Mouse (Mus musculus) spleen, adult 2 months (tissue): Measurements from ENCODE around the gene Vps26b. TPM values are rescaled to one million over a fixed set of nuclear protein-coding genes. Genes with fewer than 3 reads are reported as not detected.

Experiments used
- DNase-seq, 2 experiments: peaks; one replicate each; pipeline versions ENCODE4 v3.0.0 to v3.0.0-alpha.2; 2012 to 2021; ENCODE audit warnings: low spot score in 2 of 2, low read depth in 1 of 2
- H3K27ac ChIP-seq: fragments of 200-500 bp; 2 replicates; pipeline ENCODE4 v1.5.1; 2012; ENCODE audit warnings: low read length, inconsistent platforms; ENCODE audit not compliant: insufficient read depth
- H3K27me3 ChIP-seq: fragments of 200-500 bp; 2 replicates; pipeline ENCODE4 v1.6.1; 2012; ENCODE audit warnings: mild to moderate bottlenecking, moderate library complexity, low read length, inconsistent platforms; ENCODE audit not compliant: control insufficient read depth, insufficient read depth
- H3K36me3 ChIP-seq: fragments of 200-500 bp; 2 replicates; pipeline ENCODE4 v1.6.1; 2012; ENCODE audit warnings: mild to moderate bottlenecking, low read length, inconsistent platforms; ENCODE audit not compliant: control insufficient read depth, insufficient read depth
- H3K4me1 ChIP-seq: fragments of 200-500 bp; 2 replicates; pipeline ENCODE4 v1.6.1; 2011; ENCODE audit warnings: inconsistent platforms; ENCODE audit not compliant: control insufficient read depth, insufficient read depth, insufficient read length
- H3K4me3 ChIP-seq: fragments of 200-500 bp; 2 replicates; pipeline ENCODE4 v1.5.1; 2011; ENCODE audit warnings: mild to moderate bottlenecking, inconsistent platforms; ENCODE audit not compliant: insufficient read depth, insufficient read length; ENCODE audit errors: extremely low read depth
- CTCF ChIP-seq: fragments of 200-500 bp; IDR thresholded peaks from 2 replicates; pipeline ENCODE4 v1.5.1; 2011; ENCODE audit warnings: mild to moderate bottlenecking, inconsistent platforms; ENCODE audit not compliant: insufficient read depth, insufficient read length, insufficient replicate concordance; ENCODE audit errors: extremely low read depth
- POLR2A ChIP-seq: fragments of 200-500 bp; IDR thresholded peaks from 2 replicates; pipeline ENCODE4 v1.6.1; 2011; ENCODE audit warnings: low read depth, low read length, inconsistent platforms
- WGBS: fragments of 180-500 bp; shearing (Covaris S2); methylation state at CpG from one replicate; pipeline ENCODE4 v1.1.7; 2018; 5-methylcytosine and 5-hydroxymethylcytosine counted together
- polyA plus RNA-seq: library from polyadenylated mRNA; depleted of rRNA; stranded (reverse); fragments of >200 nt; gene quantifications from 2 replicates; pipeline ENCODE4 v1.2.3, GENCODE M21; 2012

The Vps26b gene
- polyA plus RNA-seq, 1 experiment: 16.2 TPM

- Histone ChIP-seq H3K4me3 (peak overlapping the region; percentile 92), H3K4me1 (peaks cover 14% of the 10 kb centered on the region), H3K36me3 (no peaks in the 10 kb centered on the region), H3K27me3 (0 out of 2 replicates have a peak, but pooled peaks cover 3% of the 10 kb centered on the region), H3K27ac (0 out of 2 replicates have a peak overlapping the region, but pooled peaks have one; percentile 30)
- no peak for TF ChIP-seq POLR2A
- no peak for DNase-seq
- under 1% methylated on average over 17 of the region's 17 CpGs for WGBS
Measured at GRCm38 (mm10) chr9:27030763-27031100, 867 bp upstream of the Vps26b start.

- 0 out of 2 replicates have a peak, but pooled peaks cover 3% of the 10 kb centered on the region for H3K27me3 ChIP-seq
- under 1% methylated on average over 50 of the region's 52 CpGs for WGBS
- peak overlapping the region; percentile 82 for H3K4me3 ChIP-seq
- no peaks in the 10 kb centered on the region for H3K36me3 ChIP-seq
- H3K4me1 ChIP-seq: peaks cover 14% of the 10 kb centered on the region
- DNase-seq: peak in 1 of 2 experiments; percentile 17
- H3K27ac ChIP-seq: peak overlapping the region; percentile 68
- no peak for TF ChIP-seq POLR2A
- TF ChIP-seq CTCF: no peak
Measured at GRCm38 (mm10) chr9:27029022-27029827, 640 bp downstream of the Vps26b start.

GRCm38 (mm10) chr9:27026708-27027107 lies 3.2 kb downstream of the Vps26b start:
- Histone ChIP-seq H3K27ac (no peak overlapping the region), H3K4me1 (peaks cover 17% of the 10 kb centered on the region)
- WGBS: 2% methylated on average over 1 of the region's 1 CpGs

GRCm38 (mm10) chr9:27023681-27024080 lies 6.2 kb downstream of the Vps26b start:
- H3K4me1 ChIP-seq: peaks cover 14% of the 10 kb centered on the region; the same call in 1 of the 2 replicates
- WGBS: 13% methylated on average over 4 of the region's 4 CpGs
- H3K4me3 ChIP-seq: no peak overlapping the region
- H3K27me3 ChIP-seq: peaks cover 2% of the 10 kb centered on the region; the same call in 1 of the 2 replicates
- TF ChIP-seq POLR2A: no peak
- no peak for TF ChIP-seq CTCF
- peak; percentile 24 to 59 for DNase-seq
- no peak overlapping the region for H3K27ac ChIP-seq
- H3K36me3 ChIP-seq: no peaks in the 10 kb centered on the region

More at GRCm38 (mm10) chr9:27026708-27027107, 3.2 kb downstream of the Vps26b start:
- Histone ChIP-seq H3K36me3 (no peaks in the 10 kb centered on the region), H3K27me3 (0 out of 2 replicates have a peak, but pooled peaks cover 3% of the 10 kb centered on the region), H3K4me3 (no peak overlapping the region)
- TF ChIP-seq CTCF (no peak), POLR2A (no peak)
- DNase-seq: peak; percentile 61 to 76

GRCm38 (mm10) chr9:27018961-27019360 lies 10.9 kb downstream of the Vps26b start:
- Histone ChIP-seq H3K27me3 (peaks cover 4% of the 10 kb centered on the region; the same call in 1 of the 2 replicates), H3K4me1 (peaks cover 3% of the 10 kb centered on the region; the same call in 1 of the 2 replicates), H3K36me3 (peaks cover 5% of the 10 kb centered on the region), H3K4me3 (no peak overlapping the region), H3K27ac (no peak overlapping the region)
- WGBS: 65% methylated on average over 10 of the region's 10 CpGs
- DNase-seq: peak in 1 of 2 experiments; percentile 43
- TF ChIP-seq POLR2A: no peak

GRCm38 (mm10) chr9:27011572-27011971 lies 18.3 kb downstream of the Vps26b start:
- WGBS: 92% methylated on average over 4 of the region's 4 CpGs
- TF ChIP-seq CTCF (no peak), POLR2A (no peak)
- no peak for DNase-seq
- no peaks in the 10 kb centered on the region for H3K4me1 ChIP-seq
- H3K36me3 ChIP-seq: peaks cover 15% of the 10 kb centered on the region
- 0 out of 2 replicates have a peak, but pooled peaks cover 2% of the 10 kb centered on the region for H3K27me3 ChIP-seq
- no peak overlapping the region for H3K4me3 ChIP-seq
- no peak overlapping the region for H3K27ac ChIP-seq

- Histone ChIP-seq H3K4me3 (no peak overlapping the region), H3K27me3 (no peaks in the 10 kb centered on the region), H3K27ac (no peak overlapping the region), H3K36me3 (peaks cover 12% of the 10 kb centered on the region), H3K4me1 (no peaks in the 10 kb centered on the region)
- WGBS: 92% methylated on average over 5 of the region's 5 CpGs
- no peak for TF ChIP-seq CTCF
- DNase-seq: no peak
Measured at GRCm38 (mm10) chr9:27009231-27009630, 20.6 kb downstream of the Vps26b start.
